Comparison of ENCODE assay signal across 8 mouse cellular contexts in the genomic region with DNA sequence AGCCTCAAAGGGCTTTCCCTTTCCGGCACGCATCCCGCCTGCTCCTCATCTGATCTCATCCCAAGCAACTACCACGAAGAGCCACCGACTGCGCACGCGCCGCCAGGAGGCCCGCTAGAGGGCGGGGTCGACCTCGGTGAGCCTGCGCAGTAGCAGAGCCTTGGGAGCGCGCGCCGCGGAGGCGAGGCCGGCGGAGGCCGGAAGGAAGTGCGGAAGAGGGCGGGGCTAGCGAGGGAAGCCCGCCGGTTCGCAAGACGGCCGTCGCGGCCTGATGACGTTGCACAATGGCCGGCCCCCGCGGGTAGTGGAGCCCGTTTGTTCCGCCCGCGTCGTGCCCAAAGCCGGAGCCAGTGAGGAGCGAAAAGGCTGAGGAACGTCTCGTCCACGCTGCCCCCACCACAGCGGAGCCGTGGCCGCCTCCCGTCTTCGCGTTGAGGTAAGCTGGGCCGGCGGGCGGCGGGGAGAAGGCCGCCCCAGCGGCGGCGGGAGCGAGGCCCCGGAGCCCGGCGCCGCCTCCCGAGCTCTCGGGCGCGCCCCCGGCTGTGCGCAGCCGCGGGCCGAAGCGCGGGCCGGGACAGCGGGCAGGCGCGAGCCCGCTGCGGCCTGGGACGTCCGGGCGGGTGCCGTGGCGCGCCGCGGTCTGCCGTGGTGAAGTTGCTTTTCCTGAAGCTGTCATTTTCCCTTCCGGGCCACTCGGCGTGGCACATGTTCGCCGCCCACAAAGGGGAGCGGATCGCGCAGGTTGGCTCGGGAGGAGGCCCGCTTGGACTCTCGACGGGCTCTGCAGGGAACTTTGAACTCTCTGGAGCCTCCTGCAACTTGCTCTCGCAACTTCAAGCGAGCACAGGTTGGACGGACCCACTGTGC. TPM values are rescaled to one million over a fixed set of nuclear protein-coding genes. Genes with fewer than 3 reads are reported as not detected.
DNase-seq lines count a peak whose midpoint lies in the region; ATAC-seq and TF ChIP-seq lines count a peak whose summit lies in the region.

A gene (plus strand): TSS at position 245 of the 867 bp plus-strand sequence.

- no peak for TF ChIP-seq CTCF in Patski (IDR thresholded peaks at IDR 0.05)

- peak; percentile 85 for DNase-seq in Patski (ENCODE audit: low read depth, low spot score)
- peak; percentile 99 to 100 for DNase-seq in cerebellum, postnatal 14 days
- peak; percentile 98 to 99 for DNase-seq in frontal cortex, postnatal 14 days (ENCODE audit: low spot score in 2 of 2)
- peak; percentile 97 to 99 for DNase-seq in layer of hippocampus, postnatal 25 days (ENCODE audit: extremely low spot score in 1 of 2, low spot score in 1 of 2)
- peak; percentile 99 for DNase-seq in lung, postnatal 25 days (ENCODE audit: low spot score)
- peak; percentile 99 for DNase-seq in retina, embryonic 14.5 days (ENCODE audit: low spot score)
- peak; percentile 100 for DNase-seq in thymus, postnatal 4 days

- peak; percentile 68 for ATAC-seq in Patski
- ATAC-seq in hindbrain, embryonic 13.5 days (ENCODE audit: low FRiP score), result peak; percentile 92

- peak within 1 kb of the TSS; percentile 79 for H3K4me2 ChIP-seq in hindbrain, embryonic 13.5 days

- peaks cover 15% of the 10 kb centered on the region for H3K36me3 ChIP-seq in hindbrain, embryonic 13.5 days

- in situ Hi-C loops in Patski (cut with MboI; ENCODE audit: low pct_unique_long_range_greater_than_20kb), result loop anchor here (5.0 kb wide), 1 partner anchor 84 kb away; no protein-coding TSS in a partner anchor

- CTCF ChIA-PET in Patski (lab: Charles Lee), result interaction anchor here (0.9 kb wide), 1 partner anchor 11 kb away, joined by 3 read pairs; no protein-coding TSS in a partner anchor

- under 1% methylated on average over 73 of the region's 107 CpGs for whole genome bisulfite sequencing in hindbrain, embryonic 13.5 days

- peaks cover 38% of the 10 kb centered on the region for H3K4me1 ChIP-seq in hindbrain, embryonic 13.5 days (replicated peaks)

- POLR2A ChIA-PET in Patski (lab: Charles Lee), result interaction anchor here (0.7 to 1.6 kb wide), 3 partner anchors 10 to 20 kb away, joined by 3 to 5 read pairs (median 3); no protein-coding TSS in a partner anchor

- peak within 1 kb of the TSS; percentile 94 for H3K4me3 ChIP-seq in hindbrain, embryonic 13.5 days

- peak within 1 kb of the TSS; percentile 92 for H3K9ac ChIP-seq in hindbrain, embryonic 13.5 days

- no peaks in the 10 kb centered on the region for H3K9me3 ChIP-seq in hindbrain, embryonic 13.5 days

- peak within 1 kb of the TSS; percentile 96 for H3K27ac ChIP-seq in hindbrain, embryonic 13.5 days

- H3K27me3 ChIP-seq in Patski, result no peaks in the 10 kb centered on the region
- H3K27me3 ChIP-seq in hindbrain, embryonic 13.5 days, result no peaks in the 10 kb centered on the region

RNA-seq across cellular contexts. Expression of the gene that starts here (rescaled TPM):
- 54.1 TPM for polyA plus RNA-seq in Patski (2021)
- 38.0 and 38.5 TPM in 2 replicates for polyA plus RNA-seq in hindbrain, embryonic 13.5 days (2015; fragmentation: Nextera tagmentation; extraction: Ambion mirVana)
- total RNA-seq in layer of hippocampus, postnatal 25 days (2021), result 10 to 100 TPM; 32.8 to 38.5 TPM

Comparison
In these comparisons a context has a peak if more than half of its experiments do, and no peak if none do; other contexts are left out.
1. Peak in every context shown above with its lines: DNase-seq, ATAC-seq, H3K4me3 ChIP-seq and H3K27ac ChIP-seq.